Mouse (Mus musculus): ENCODE results near the gene Slc25a34. TPM values are rescaled to one million over a fixed set of nuclear protein-coding genes. Genes with fewer than 3 reads are reported as not detected.

The Slc25a34 gene
- polyA plus RNA-seq, 1 experiment from 2014 or later: not detected

DNA sequence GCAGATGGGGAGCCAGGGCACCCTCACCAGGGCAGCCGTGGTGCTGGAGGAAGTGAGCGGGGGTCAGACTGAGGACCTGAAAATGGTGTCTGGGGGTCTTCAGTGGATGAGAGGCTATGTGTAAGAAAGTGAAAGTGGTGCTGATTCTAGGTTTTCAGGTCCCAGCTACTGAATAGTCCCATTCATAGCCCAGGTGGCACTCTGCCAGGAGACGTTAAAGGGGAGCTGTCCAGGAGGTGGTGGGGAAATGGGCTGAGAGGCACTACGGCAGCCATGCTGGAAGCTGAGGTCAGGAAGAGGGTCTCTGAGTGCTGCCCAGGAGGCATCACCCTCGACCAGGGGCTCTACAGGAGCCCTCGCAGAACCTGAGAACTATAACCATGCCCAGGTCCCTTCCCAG is 25.6 kb upstream of the Slc25a34 start:
- Histone ChIP-seq H3K27ac (ENCODE audit: low read depth, low read length) (no peak overlapping the region), H3K9ac (ENCODE audit: low read length) (no peak overlapping the region), H3K36me3 (ENCODE audit: control insufficient read depth, insufficient read depth, low read length) (no peaks in the 10 kb centered on the region), H3K4me2 (ENCODE audit: low read depth) (no peak overlapping the region), H3K4me1 (ENCODE audit: control insufficient read depth, insufficient read depth, low read length) (no peaks in the 10 kb centered on the region), H3K27me3 (ENCODE audit: control insufficient read depth, insufficient read depth, low read length) (no peaks in the 10 kb centered on the region), H3K4me3 (ENCODE audit: low read depth, low read length) (no peak overlapping the region), H3K9me3 (ENCODE audit: control insufficient read depth, low read length) (no peaks in the 10 kb centered on the region)
- ATAC-seq (ENCODE audit: insufficient read depth, low FRiP score, low TSS enrichment) (no peak), DNase-seq (ENCODE audit: low spot score) (no peak)
- 84% methylated on average over 6 of the region's 6 CpGs for WGBS

DNA sequence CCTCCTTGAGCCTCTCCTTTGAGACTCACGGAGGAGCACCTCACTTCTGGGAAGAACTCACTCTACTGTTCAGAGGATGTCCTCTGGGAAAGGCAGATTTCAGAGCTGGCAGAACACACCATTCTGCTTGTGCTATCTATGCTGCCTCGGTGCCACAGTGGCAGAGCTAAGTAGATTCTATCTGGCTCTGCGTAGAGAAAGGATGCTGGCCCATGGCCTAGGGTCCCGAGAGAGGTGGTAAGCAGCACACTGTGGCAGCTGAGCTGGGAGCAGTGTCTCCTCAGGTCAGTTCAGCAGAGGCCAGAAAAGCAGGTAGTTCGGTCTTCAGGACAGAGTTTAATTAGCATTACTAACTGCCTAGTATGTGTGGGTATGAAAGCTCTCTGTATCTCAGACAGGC is 24.6 kb upstream of the Slc25a34 start:
- Histone ChIP-seq H3K27me3 (ENCODE audit: control insufficient read depth, insufficient read depth, low read length) (no peaks in the 10 kb centered on the region), H3K4me3 (ENCODE audit: low read depth, low read length) (no peak overlapping the region), H3K27ac (ENCODE audit: low read depth, low read length) (no peak overlapping the region), H3K36me3 (ENCODE audit: control insufficient read depth, insufficient read depth, low read length) (no peaks in the 10 kb centered on the region), H3K9me3 (ENCODE audit: control insufficient read depth, low read length) (no peaks in the 10 kb centered on the region), H3K4me1 (ENCODE audit: control insufficient read depth, insufficient read depth, low read length) (no peaks in the 10 kb centered on the region), H3K9ac (ENCODE audit: low read length) (no peak overlapping the region), H3K4me2 (ENCODE audit: low read depth) (no peak overlapping the region)
- WGBS: 95% methylated on average over 5 of the region's 5 CpGs
- no peak for DNase-seq (ENCODE audit: low spot score)
- no peak for ATAC-seq (ENCODE audit: insufficient read depth, low FRiP score, low TSS enrichment)

DNA sequence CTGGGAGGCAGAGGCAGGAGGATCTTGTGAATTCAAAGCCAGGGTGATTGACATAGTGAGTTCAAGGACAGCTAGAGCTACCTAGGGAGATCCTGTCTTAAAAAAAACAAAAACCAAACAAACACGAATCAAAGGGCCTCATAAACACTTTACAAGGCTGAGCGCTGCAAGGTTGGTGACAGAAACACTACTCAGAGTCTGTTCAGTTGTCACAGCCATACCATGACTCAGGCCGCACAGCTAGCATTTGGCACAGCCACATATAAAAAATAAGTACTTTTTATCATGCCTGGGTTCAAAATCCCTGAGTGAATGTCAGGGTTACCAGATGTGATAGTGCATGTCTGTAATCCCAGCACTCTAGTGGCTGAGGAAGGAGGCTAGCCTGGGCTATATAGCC is 23.6 kb upstream of the Slc25a34 start:
- ATAC-seq (ENCODE audit: insufficient read depth, low FRiP score, low TSS enrichment) (no peak), DNase-seq (ENCODE audit: low spot score) (no peak)
- 90% methylated on average over 3 of the region's 3 CpGs for WGBS
- Histone ChIP-seq H3K9me3 (ENCODE audit: control insufficient read depth, low read length) (no peaks in the 10 kb centered on the region), H3K9ac (ENCODE audit: low read length) (no peak overlapping the region), H3K27me3 (ENCODE audit: control insufficient read depth, insufficient read depth, low read length) (no peaks in the 10 kb centered on the region), H3K4me1 (ENCODE audit: control insufficient read depth, insufficient read depth, low read length) (no peaks in the 10 kb centered on the region), H3K4me2 (ENCODE audit: low read depth) (no peak overlapping the region), H3K4me3 (ENCODE audit: low read depth, low read length) (no peak overlapping the region), H3K36me3 (ENCODE audit: control insufficient read depth, insufficient read depth, low read length) (no peaks in the 10 kb centered on the region), H3K27ac (ENCODE audit: low read depth, low read length) (no peak overlapping the region)

DNA sequence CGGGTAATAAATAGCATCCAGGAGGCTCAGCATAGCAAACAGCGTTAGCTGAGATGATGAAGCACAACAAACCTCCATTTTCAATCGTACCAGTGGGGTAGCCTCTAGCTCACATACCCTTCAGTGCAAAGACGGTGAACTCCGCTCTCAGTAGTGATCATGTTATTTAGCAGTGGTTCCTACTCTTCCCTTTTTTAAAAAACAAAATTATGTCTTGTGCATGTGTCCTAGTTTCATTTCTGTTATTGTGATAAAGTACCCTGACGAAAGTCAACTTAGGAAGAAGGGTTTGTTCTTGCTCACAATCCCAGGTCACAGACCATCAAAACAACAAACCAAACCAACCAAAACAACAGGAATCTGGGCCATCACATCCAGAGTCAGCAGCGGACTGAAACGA is 22.4 kb upstream of the Slc25a34 start:
- H3K9me3 ChIP-seq (ENCODE audit: control insufficient read depth, low read length): no peaks in the 10 kb centered on the region
- H3K4me1 ChIP-seq (ENCODE audit: control insufficient read depth, insufficient read depth, low read length): no peaks in the 10 kb centered on the region
- DNase-seq (ENCODE audit: low spot score) (no peak), ATAC-seq (ENCODE audit: insufficient read depth, low FRiP score, low TSS enrichment) (no peak)
- no peak overlapping the region for H3K4me2 ChIP-seq (ENCODE audit: low read depth)
- H3K9ac ChIP-seq (ENCODE audit: low read length): no peak overlapping the region
- H3K27ac ChIP-seq (ENCODE audit: low read depth, low read length): no peak overlapping the region
- H3K36me3 ChIP-seq (ENCODE audit: control insufficient read depth, insufficient read depth, low read length): peaks cover 7% of the 10 kb centered on the region; the same call in 1 of the 2 replicates
- 90% methylated on average over 8 of the region's 8 CpGs for WGBS
- H3K27me3 ChIP-seq (ENCODE audit: control insufficient read depth, insufficient read depth, low read length): no peaks in the 10 kb centered on the region
- H3K4me3 ChIP-seq (ENCODE audit: low read depth, low read length): no peak overlapping the region

DNA sequence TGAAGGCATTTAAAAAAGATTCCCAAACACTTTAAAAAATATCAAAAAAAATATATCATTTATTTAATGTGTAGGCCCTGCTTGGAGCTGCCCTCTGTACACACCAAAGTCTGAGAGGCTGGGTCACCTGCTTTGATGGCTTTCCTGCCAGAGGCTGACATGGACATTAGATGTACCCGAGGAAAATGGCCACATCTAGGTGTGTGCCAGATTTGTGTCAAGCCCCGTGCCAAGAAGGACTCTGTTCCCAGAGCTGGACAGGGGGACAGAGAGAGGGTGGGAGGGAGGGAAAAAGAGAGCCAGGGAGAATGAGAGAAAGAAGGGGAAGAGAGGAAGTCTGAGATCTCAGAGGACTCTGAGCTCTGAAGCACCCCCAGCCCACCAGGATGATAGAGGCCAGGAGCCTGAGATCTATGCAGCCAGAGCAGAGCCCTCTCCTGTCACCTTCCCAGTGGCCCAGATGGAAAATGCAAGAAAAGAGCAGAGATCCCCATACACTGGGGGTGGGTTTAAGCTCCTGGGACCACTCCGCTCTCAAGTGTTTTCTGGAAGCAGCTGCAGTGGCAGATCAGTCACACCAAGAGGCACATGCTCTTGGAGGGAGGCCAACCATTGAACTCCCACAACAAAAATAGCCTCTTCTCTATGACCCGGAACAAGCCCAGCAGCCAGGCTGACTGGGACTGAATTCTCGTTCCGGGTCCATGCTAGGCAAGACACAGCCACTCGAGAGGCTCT is 19.7 kb upstream of the Slc25a34 start:
- peaks cover 7% of the 10 kb centered on the region; the same call in 1 of the 2 replicates for H3K36me3 ChIP-seq (ENCODE audit: control insufficient read depth, insufficient read depth, low read length)
- no peak overlapping the region for H3K4me2 ChIP-seq (ENCODE audit: low read depth)
- no peak overlapping the region for H3K27ac ChIP-seq (ENCODE audit: low read depth, low read length)
- DNase-seq (ENCODE audit: low spot score): no peak
- 73% methylated on average over 7 of the region's 7 CpGs for WGBS
- H3K9me3 ChIP-seq (ENCODE audit: control insufficient read depth, low read length): no peaks in the 10 kb centered on the region
- H3K27me3 ChIP-seq (ENCODE audit: control insufficient read depth, insufficient read depth, low read length): no peaks in the 10 kb centered on the region
- H3K4me1 ChIP-seq (ENCODE audit: control insufficient read depth, insufficient read depth, low read length): no peaks in the 10 kb centered on the region
- ATAC-seq (ENCODE audit: insufficient read depth, low FRiP score, low TSS enrichment): no peak
- no peak overlapping the region for H3K9ac ChIP-seq (ENCODE audit: low read length)
- H3K4me3 ChIP-seq (ENCODE audit: low read depth, low read length): no peak overlapping the region

DNA sequence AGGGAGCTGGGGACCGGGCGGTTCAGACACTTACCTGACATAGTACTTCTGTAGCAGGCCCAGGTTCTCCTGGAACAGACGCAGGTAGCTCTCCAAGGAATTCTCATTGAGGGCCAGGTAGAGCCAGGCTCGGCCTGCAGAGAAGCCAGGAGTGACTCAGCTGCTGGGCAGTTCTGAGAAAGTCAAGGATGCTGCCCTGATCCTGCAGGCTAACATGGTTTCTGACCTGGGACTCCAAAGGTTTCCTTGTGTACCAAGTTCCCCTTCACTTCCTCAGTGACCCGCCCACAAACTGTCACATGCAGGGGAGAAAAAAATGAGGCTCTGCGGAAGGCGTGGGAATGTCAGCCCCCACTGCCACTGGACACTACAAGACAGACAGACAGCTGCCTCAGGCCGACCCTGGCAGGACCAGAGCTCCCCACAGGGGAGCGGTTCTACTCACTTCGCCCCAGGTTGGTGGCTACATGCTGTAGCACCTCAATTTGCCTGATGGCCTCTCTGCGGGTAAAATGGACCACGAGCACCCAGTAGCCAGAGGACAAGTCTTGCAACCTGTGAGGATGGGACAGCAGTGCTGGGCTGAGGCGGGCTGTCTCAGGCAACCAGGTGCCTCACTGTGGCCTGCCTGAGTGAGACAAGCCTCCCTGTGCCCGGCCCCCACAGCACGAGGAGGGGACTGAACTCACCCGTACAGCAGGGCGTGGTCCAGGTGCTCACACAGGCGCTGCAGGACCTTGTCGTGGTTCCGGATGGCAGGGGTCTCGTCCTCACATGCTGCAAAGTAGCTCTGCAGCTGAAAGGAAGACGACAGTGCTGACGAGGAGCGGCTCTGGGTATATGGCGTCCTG is 18.6 kb upstream of the Slc25a34 start:
- Histone ChIP-seq H3K9ac (ENCODE audit: low read length) (no peak overlapping the region), H3K27me3 (ENCODE audit: control insufficient read depth, insufficient read depth, low read length) (no peaks in the 10 kb centered on the region), H3K4me3 (ENCODE audit: low read depth, low read length) (no peak overlapping the region), H3K36me3 (ENCODE audit: control insufficient read depth, insufficient read depth, low read length) (peaks cover 7% of the 10 kb centered on the region), H3K4me1 (ENCODE audit: control insufficient read depth, insufficient read depth, low read length) (no peaks in the 10 kb centered on the region), H3K27ac (ENCODE audit: low read depth, low read length) (no peak overlapping the region), H3K9me3 (ENCODE audit: control insufficient read depth, low read length) (no peaks in the 10 kb centered on the region), H3K4me2 (ENCODE audit: low read depth) (no peak overlapping the region)
- ATAC-seq (ENCODE audit: insufficient read depth, low FRiP score, low TSS enrichment): no peak
- 91% methylated on average over 25 of the region's 25 CpGs for WGBS
- no peak for DNase-seq (ENCODE audit: low spot score)

DNA sequence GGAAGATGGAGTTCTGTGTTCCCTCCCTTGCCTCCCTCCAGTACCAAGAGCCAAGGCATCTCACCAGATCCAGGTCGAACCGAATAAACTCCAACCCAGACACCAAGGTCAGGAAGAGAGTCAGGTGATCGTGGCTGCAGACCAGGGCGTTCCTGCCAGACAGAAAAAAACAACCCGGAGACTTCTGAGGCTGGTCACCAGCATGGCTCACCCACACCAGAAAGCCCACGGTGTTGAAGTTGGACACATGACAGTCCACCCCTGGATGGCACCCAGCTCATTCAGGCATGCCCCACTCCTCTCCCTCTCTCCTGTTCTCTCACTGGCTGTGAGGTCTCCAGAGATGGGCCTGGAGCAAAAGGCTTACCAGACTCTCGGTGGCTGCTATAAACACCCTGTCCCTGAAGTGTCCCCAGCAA is 17.7 kb upstream of the Slc25a34 start:
- H3K9ac ChIP-seq (ENCODE audit: low read length): no peak overlapping the region
- ATAC-seq (ENCODE audit: insufficient read depth, low FRiP score, low TSS enrichment): no peak
- 92% methylated on average over 7 of the region's 7 CpGs for WGBS
- H3K27me3 ChIP-seq (ENCODE audit: control insufficient read depth, insufficient read depth, low read length): no peaks in the 10 kb centered on the region
- no peak overlapping the region for H3K4me2 ChIP-seq (ENCODE audit: low read depth)
- H3K4me3 ChIP-seq (ENCODE audit: low read depth, low read length): no peak overlapping the region
- H3K9me3 ChIP-seq (ENCODE audit: control insufficient read depth, low read length): no peaks in the 10 kb centered on the region
- H3K36me3 ChIP-seq (ENCODE audit: control insufficient read depth, insufficient read depth, low read length): peaks cover 9% of the 10 kb centered on the region
- no peak for DNase-seq (ENCODE audit: low spot score)
- H3K27ac ChIP-seq (ENCODE audit: low read depth, low read length): no peak overlapping the region
- H3K4me1 ChIP-seq (ENCODE audit: control insufficient read depth, insufficient read depth, low read length): no peaks in the 10 kb centered on the region

DNA sequence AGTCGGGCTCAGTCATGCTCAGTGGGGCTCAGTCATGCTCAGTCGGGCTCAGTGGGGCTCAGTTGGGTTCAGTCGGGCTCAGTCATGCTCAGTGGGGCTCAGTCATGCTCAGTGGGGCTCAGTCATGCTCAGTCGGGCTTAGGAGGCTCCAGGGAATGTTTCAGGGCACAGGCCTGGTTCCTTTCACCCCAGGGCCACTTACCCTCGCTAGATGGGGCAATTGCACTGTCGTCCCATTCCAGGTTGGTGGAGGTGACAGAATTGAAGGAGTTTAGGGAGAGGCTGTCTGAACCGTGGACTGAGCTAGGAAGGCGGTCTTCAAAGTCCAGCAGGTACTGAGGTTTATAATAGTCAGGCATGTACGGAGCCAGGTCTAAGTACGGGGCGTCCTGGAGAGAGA is 15.9 kb upstream of the Slc25a34 start:
- no peak overlapping the region for H3K9ac ChIP-seq (ENCODE audit: low read length)
- no peaks in the 10 kb centered on the region for H3K27me3 ChIP-seq (ENCODE audit: control insufficient read depth, insufficient read depth, low read length)
- no peak overlapping the region for H3K4me3 ChIP-seq (ENCODE audit: low read depth, low read length)
- no peak overlapping the region for H3K4me2 ChIP-seq (ENCODE audit: low read depth)
- H3K27ac ChIP-seq (ENCODE audit: low read depth, low read length): no peak overlapping the region
- H3K4me1 ChIP-seq (ENCODE audit: control insufficient read depth, insufficient read depth, low read length): no peaks in the 10 kb centered on the region
- WGBS: 76% methylated on average over 11 of the region's 11 CpGs
- DNase-seq (ENCODE audit: low spot score) (no peak), ATAC-seq (ENCODE audit: insufficient read depth, low FRiP score, low TSS enrichment) (no peak)
- no peaks in the 10 kb centered on the region for H3K9me3 ChIP-seq (ENCODE audit: control insufficient read depth, low read length)
- peaks cover 9% of the 10 kb centered on the region for H3K36me3 ChIP-seq (ENCODE audit: control insufficient read depth, insufficient read depth, low read length)

DNA sequence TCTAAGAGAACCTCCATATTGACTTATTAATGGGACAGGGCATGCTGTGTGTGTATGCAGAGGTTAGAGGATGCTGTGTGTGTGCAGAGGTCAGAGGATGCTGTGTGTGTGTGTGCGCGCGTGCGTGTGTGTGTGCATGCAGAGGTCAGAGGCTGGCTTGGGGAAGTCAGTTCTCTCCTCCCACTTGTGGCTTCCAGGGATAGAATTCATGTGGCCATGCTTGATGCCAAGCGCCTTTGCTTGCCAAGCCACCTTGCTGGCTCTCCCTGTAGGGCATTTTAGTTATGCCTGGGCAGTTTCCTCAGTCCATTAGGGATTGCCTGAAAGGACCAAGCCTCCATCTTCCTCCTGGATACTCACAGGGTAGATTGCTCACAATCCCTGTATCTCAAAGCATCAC is 13.1 kb upstream of the Slc25a34 start:
- H3K36me3 ChIP-seq (ENCODE audit: control insufficient read depth, insufficient read depth, low read length): peaks cover 20% of the 10 kb centered on the region
- DNase-seq (ENCODE audit: low spot score) (no peak), ATAC-seq (ENCODE audit: insufficient read depth, low FRiP score, low TSS enrichment) (no peak)
- no peak overlapping the region for H3K4me3 ChIP-seq (ENCODE audit: low read depth, low read length)
- no peak overlapping the region for H3K4me2 ChIP-seq (ENCODE audit: low read depth)
- H3K27me3 ChIP-seq (ENCODE audit: control insufficient read depth, insufficient read depth, low read length): no peaks in the 10 kb centered on the region
- H3K4me1 ChIP-seq (ENCODE audit: control insufficient read depth, insufficient read depth, low read length): no peaks in the 10 kb centered on the region
- no peak overlapping the region for H3K9ac ChIP-seq (ENCODE audit: low read length)
- WGBS: 97% methylated on average over 5 of the region's 5 CpGs
- H3K9me3 ChIP-seq (ENCODE audit: control insufficient read depth, low read length): no peaks in the 10 kb centered on the region
- H3K27ac ChIP-seq (ENCODE audit: low read depth, low read length): no peak overlapping the region

All from neural tube, embryonic 11.5 days (tissue).